Mouse (Mus musculus) cerebral cortex, adult 2 months (tissue): ENCODE results near the gene Rptor.

Experiments
- WGBS: fragments of 180-500 bp; shearing (Covaris S2); methylation state at CpG from one replicate; pipeline ENCODE4 v1.1.7; 2018; 5-methylcytosine and 5-hydroxymethylcytosine counted together

The Rptor gene

GRCm38 (mm10) chr11:119934773-119935172 is 332.1 kb downstream of the Rptor start:
- WGBS: 52% methylated on average over 8 of the region's 8 CpGs

GRCm38 (mm10) chr11:119935457-119935856 is 332.8 kb downstream of the Rptor start:
- 35% methylated on average over 6 of the region's 6 CpGs for WGBS

GRCm38 (mm10) chr11:119936456-119936855 is 333.8 kb downstream of the Rptor start:
- WGBS: 27% methylated on average over 2 of the region's 2 CpGs

GRCm38 (mm10) chr11:119937216-119937615 is 334.5 kb downstream of the Rptor start:
- 28% methylated on average over 12 of the region's 12 CpGs for WGBS

GRCm38 (mm10) chr11:119937772-119938502 is 335.2 kb downstream of the Rptor start:
- WGBS: 44% methylated on average over 19 of the region's 19 CpGs

- WGBS: 55% methylated on average over 8 of the region's 8 CpGs
Measured at GRCm38 (mm10) chr11:119939073-119939710, 336.5 kb downstream of the Rptor start.

- 56% methylated on average over 4 of the region's 4 CpGs for WGBS
Measured at GRCm38 (mm10) chr11:119939711-119940106, 337.0 kb downstream of the Rptor start.

- WGBS: 45% methylated on average over 11 of the region's 11 CpGs
Measured at GRCm38 (mm10) chr11:119940142-119940541, 337.4 kb downstream of the Rptor start.

GRCm38 (mm10) chr11:119941794-119942193 is 339.1 kb downstream of the Rptor start:
- WGBS: 15% methylated on average over 8 of the region's 8 CpGs

- 1% methylated on average over 43 of the region's 43 CpGs for WGBS
Measured at GRCm38 (mm10) chr11:119942201-119942726, 339.6 kb downstream of the Rptor start.

- under 1% methylated on average over 79 of the region's 79 CpGs for WGBS
Measured at GRCm38 (mm10) chr11:119942727-119943427, 340.2 kb downstream of the Rptor start, which contains the start of gene Baiap2. Gene Baiap2, plus strand, starts transcription at chr11:119942763.

- 6% methylated on average over 32 of the region's 32 CpGs for WGBS
Measured at GRCm38 (mm10) chr11:119943428-119943988, 340.8 kb downstream of the Rptor start.

GRCm38 (mm10) chr11:119945343-119945742 is 342.6 kb downstream of the Rptor start:
- 29% methylated on average over 7 of the region's 7 CpGs for WGBS

GRCm38 (mm10) chr11:119947426-119947825 is 344.7 kb downstream of the Rptor start:
- WGBS: 70% methylated on average over 1 of the region's 1 CpGs

- WGBS: 35% methylated on average over 2 of the region's 2 CpGs
Measured at GRCm38 (mm10) chr11:119947897-119948296, 345.2 kb downstream of the Rptor start.

- WGBS: 50% methylated on average over 4 of the region's 4 CpGs
Measured at GRCm38 (mm10) chr11:119948305-119948704, 345.6 kb downstream of the Rptor start.

GRCm38 (mm10) chr11:119948803-119949202 is 346.1 kb downstream of the Rptor start:
- 50% methylated on average over 2 of the region's 2 CpGs for WGBS
